Mouse (Mus musculus): ENCODE results near the gene Mmp2. TPM values are rescaled to one million over a fixed set of nuclear protein-coding genes. Genes with fewer than 3 reads are reported as not detected.
A peak's percentile ranks its signal among the peaks of the same experiment; 100 is the strongest.
"Not testable (repeated sequence)": the region's sequence is repeated elsewhere in the genome, so short reads cannot be mapped to it uniquely, and the experiment has no call there.

The Mmp2 gene
- polyA plus RNA-seq, 1 experiment from 2014 or later, result 0.20 TPM

GRCm38 (mm10) chr8:92853188-92853983 lies 26.3 kb downstream of the Mmp2 start:
- WGBS (ENCODE audit: missing documents), result 3% methylated on average over 18 of the region's 18 CpGs
- H3K79me2 ChIP-seq (ENCODE audit: inconsistent target), result peaks cover 29% of the 10 kb centered on the region; the same call in 1 of the 2 replicates
- peak overlapping the region; percentile 62 for H3K27ac ChIP-seq
- H3K4me3 ChIP-seq (ENCODE audit: inconsistent target), result no peak overlapping the region
- no peaks in the 10 kb centered on the region for H3K36me3 ChIP-seq (ENCODE audit: inconsistent target)

GRCm38 (mm10) chr8:92854673-92855072 lies 27.6 kb downstream of the Mmp2 start:
- 36% methylated on average over 3 of the region's 3 CpGs for WGBS (ENCODE audit: missing documents)
- Histone ChIP-seq H3K36me3 (ENCODE audit: inconsistent target) (no peaks in the 10 kb centered on the region), H3K27ac (peak overlapping the region; percentile 62), H3K4me3 (ENCODE audit: inconsistent target) (peak overlapping the region; percentile 36; the same call in 1 of the 2 replicates), H3K79me2 (ENCODE audit: inconsistent target) (peaks cover 42% of the 10 kb centered on the region; the same call in 1 of the 2 replicates)

GRCm38 (mm10) chr8:92855171-92855894 lies 28.2 kb downstream of the Mmp2 start, which contains the start of gene Lpcat2:
TSS of gene Lpcat2 (plus strand) at chr8:92855339.
- Histone ChIP-seq H3K79me2 (ENCODE audit: inconsistent target) (peaks cover 49% of the 10 kb centered on the region; the same call in 1 of the 2 replicates), H3K4me3 (ENCODE audit: inconsistent target) (peak within 1 kb of the TSS; percentile 36), H3K36me3 (ENCODE audit: inconsistent target) (no peaks in the 10 kb centered on the region), H3K27ac (peak within 1 kb of the TSS; percentile 62)
- WGBS (ENCODE audit: missing documents), result 2% methylated on average over 50 of the region's 50 CpGs

GRCm38 (mm10) chr8:92856273-92856986 lies 29.3 kb downstream of the Mmp2 start:
- H3K27ac ChIP-seq, result no peak overlapping the region
- WGBS (ENCODE audit: missing documents), result 15% methylated on average over 7 of the region's 7 CpGs
- peaks cover 59% of the 10 kb centered on the region; the same call in 1 of the 2 replicates for H3K79me2 ChIP-seq (ENCODE audit: inconsistent target)
- H3K36me3 ChIP-seq (ENCODE audit: inconsistent target), result no peaks in the 10 kb centered on the region
- peak overlapping the region; percentile 36 for H3K4me3 ChIP-seq (ENCODE audit: inconsistent target)

- Histone ChIP-seq H3K27ac (no peak overlapping the region), H3K79me2 (ENCODE audit: inconsistent target) (peaks cover 81% of the 10 kb centered on the region; the same call in 1 of the 2 replicates), H3K36me3 (ENCODE audit: inconsistent target) (peaks cover 4% of the 10 kb centered on the region; the same call in 1 of the 2 replicates), H3K4me3 (ENCODE audit: inconsistent target) (no peak overlapping the region)
- 98% methylated on average over 12 of the region's 14 CpGs for WGBS (ENCODE audit: missing documents)
Measured at GRCm38 (mm10) chr8:92858475-92859182, 31.5 kb downstream of the Mmp2 start.

GRCm38 (mm10) chr8:92861977-92862376 lies 34.9 kb downstream of the Mmp2 start:
- no peak overlapping the region for H3K27ac ChIP-seq
- H3K79me2 ChIP-seq (ENCODE audit: inconsistent target), result peaks cover 78% of the 10 kb centered on the region; the same call in 1 of the 2 replicates
- WGBS (ENCODE audit: missing documents), result 92% methylated on average over 1 of the region's 1 CpGs
- no peak overlapping the region for H3K4me3 ChIP-seq (ENCODE audit: inconsistent target)
- peaks cover 4% of the 10 kb centered on the region; the same call in 1 of the 2 replicates for H3K36me3 ChIP-seq (ENCODE audit: inconsistent target)

- WGBS (ENCODE audit: missing documents), result 68% methylated on average over 7 of the region's 7 CpGs
- H3K79me2 ChIP-seq (ENCODE audit: inconsistent target), result peaks cover 21% of the 10 kb centered on the region; the same call in 1 of the 2 replicates
- no peak overlapping the region for H3K27ac ChIP-seq
- no peak overlapping the region for H3K4me3 ChIP-seq (ENCODE audit: inconsistent target)
- H3K36me3 ChIP-seq (ENCODE audit: inconsistent target), result peaks cover 18% of the 10 kb centered on the region; the same call in 1 of the 2 replicates
Measured at GRCm38 (mm10) chr8:92870281-92870680, 43.2 kb downstream of the Mmp2 start.

GRCm38 (mm10) chr8:92872063-92872759 lies 45.1 kb downstream of the Mmp2 start:
- peaks cover 12% of the 10 kb centered on the region; the same call in 1 of the 2 replicates for H3K79me2 ChIP-seq (ENCODE audit: inconsistent target)
- WGBS (ENCODE audit: missing documents), result 95% methylated on average over 10 of the region's 10 CpGs
- peaks cover 18% of the 10 kb centered on the region; the same call in 1 of the 2 replicates for H3K36me3 ChIP-seq (ENCODE audit: inconsistent target)
- H3K4me3 ChIP-seq (ENCODE audit: inconsistent target), result no peak overlapping the region
- H3K27ac ChIP-seq, result no peak overlapping the region

- Histone ChIP-seq H3K36me3 (ENCODE audit: inconsistent target) (peaks cover 30% of the 10 kb centered on the region), H3K79me2 (ENCODE audit: inconsistent target) (no peaks in the 10 kb centered on the region), H3K27ac (0 out of 2 replicates have a peak overlapping the region, but pooled peaks have one; percentile 12), H3K4me3 (ENCODE audit: inconsistent target) (no peak overlapping the region)
- WGBS (ENCODE audit: missing documents), result 8% methylated on average over 10 of the region's 10 CpGs
Measured at GRCm38 (mm10) chr8:92875795-92876194, 48.7 kb downstream of the Mmp2 start.

GRCm38 (mm10) chr8:92881247-92881646 lies 54.2 kb downstream of the Mmp2 start:
- WGBS (ENCODE audit: missing documents), result 17% methylated on average over 4 of the region's 4 CpGs
- Histone ChIP-seq H3K4me3 (ENCODE audit: inconsistent target) (no peak overlapping the region), H3K27ac (no peak overlapping the region), H3K79me2 (ENCODE audit: inconsistent target) (no peaks in the 10 kb centered on the region), H3K36me3 (ENCODE audit: inconsistent target) (peaks cover 33% of the 10 kb centered on the region)

- no peak overlapping the region for H3K4me3 ChIP-seq (ENCODE audit: inconsistent target)
- WGBS (ENCODE audit: missing documents), result 57% methylated on average over 2 of the region's 2 CpGs
- H3K36me3 ChIP-seq (ENCODE audit: inconsistent target), result peaks cover 43% of the 10 kb centered on the region
- no peak overlapping the region for H3K27ac ChIP-seq
- H3K79me2 ChIP-seq (ENCODE audit: inconsistent target), result no peaks in the 10 kb centered on the region
Measured at GRCm38 (mm10) chr8:92883771-92884170, 56.7 kb downstream of the Mmp2 start.

- H3K36me3 ChIP-seq (ENCODE audit: inconsistent target), result peaks cover 64% of the 10 kb centered on the region
- WGBS (ENCODE audit: missing documents), result 97% methylated on average over 3 of the region's 3 CpGs
- H3K27ac ChIP-seq; H3K79me2 ChIP-seq (ENCODE audit: inconsistent target); H3K4me3 ChIP-seq (ENCODE audit: inconsistent target): not testable (repeated sequence)
Measured at GRCm38 (mm10) chr8:92892216-92892615, 65.1 kb downstream of the Mmp2 start.

GRCm38 (mm10) chr8:92893870-92894269 lies 66.8 kb downstream of the Mmp2 start:
- WGBS (ENCODE audit: missing documents), result 91% methylated on average over 2 of the region's 2 CpGs
- Histone ChIP-seq H3K27ac (no peak overlapping the region), H3K4me3 (ENCODE audit: inconsistent target) (no peak overlapping the region), H3K79me2 (ENCODE audit: inconsistent target) (no peaks in the 10 kb centered on the region), H3K36me3 (ENCODE audit: inconsistent target) (peaks cover 69% of the 10 kb centered on the region)
